Mouse (Mus musculus) kidney, adult 2 months (tissue): ENCODE data around the gene Arhgap31.

Experiments used
- CTCF ChIP-seq: fragments of 200-500 bp; conservative IDR thresholded peaks from 2 replicates; pipeline ENCODE4 v1.5.1; 2011; ENCODE audit warnings: low read depth, mild to moderate bottlenecking, control low read depth, low read length, moderate library complexity, mixed read lengths; ENCODE audit not compliant: insufficient read depth, insufficient read length
- POLR2A ChIP-seq: fragments of 200-500 bp; IDR thresholded peaks from one replicate; pipeline ENCODE4 v1.6.1; 2011; ENCODE audit warnings: low read depth, low read length, control low read depth

DNA sequence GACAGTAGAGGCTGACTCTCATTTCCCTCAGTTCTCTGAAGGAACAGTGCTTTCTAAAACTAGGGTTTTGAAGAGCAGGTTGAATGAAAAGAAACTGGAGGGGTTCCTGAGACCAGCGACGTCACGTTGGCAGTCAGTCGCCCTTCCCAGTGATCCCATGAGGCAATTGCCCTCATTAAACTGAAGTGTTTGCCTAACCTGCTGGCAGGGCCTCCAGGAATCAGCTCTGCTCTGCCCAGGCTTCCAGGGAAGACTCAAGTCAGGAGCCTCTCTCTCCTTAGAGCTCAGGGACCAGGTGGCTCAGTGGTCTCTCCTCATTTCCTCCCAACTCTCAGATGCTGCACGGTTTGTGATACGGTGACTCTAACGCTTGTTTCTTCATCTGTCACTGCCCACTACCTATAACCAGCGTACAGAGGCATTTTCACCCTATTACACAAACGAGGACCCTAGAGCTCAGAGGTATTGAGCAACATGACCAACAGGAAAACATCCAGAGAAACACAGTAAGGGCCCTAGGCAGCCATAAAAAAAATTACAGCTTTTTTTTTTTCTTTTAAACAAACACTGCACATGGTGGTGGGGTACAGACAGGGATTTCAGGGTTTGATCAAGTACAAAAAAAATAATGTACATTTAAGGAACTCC, 64.2 kb downstream of the Arhgap31 start:
- TF ChIP-seq POLR2A (no peak), CTCF (no peak)
